Mouse (Mus musculus) CH12.LX (cell line): ENCODE data around the gene Gstp2.

Experiments
- CTCF ChIP-seq, 2 experiments: IDR thresholded peaks in 1 of 2; conservative IDR thresholded peaks in 1 of 2; 2 replicates each; pipeline ENCODE4 v1.5.1; 2011 to 2012; ENCODE audit warnings: low read depth in 2 of 2, low read length in 2 of 2, improper control_type of control experiment in 1 of 2, inconsistent platforms in 1 of 2, mild to moderate bottlenecking in 1 of 2, moderate library complexity in 1 of 2
- ETS1 ChIP-seq: conservative IDR thresholded peaks from 2 replicates; pipeline ENCODE4 v1.6.1; 2012; ENCODE audit warnings: low read depth, mild to moderate bottlenecking, inconsistent platforms, low read length, improper control_type of control experiment, moderate library complexity
- MAFK ChIP-seq: IDR thresholded peaks from 2 replicates; pipeline ENCODE4 v1.6.1; 2011; ENCODE audit warnings: low read length, improper control_type of control experiment; ENCODE audit not compliant: insufficient replicate concordance
- MXI1 ChIP-seq: IDR thresholded peaks from 2 replicates; pipeline ENCODE4 v1.6.1; 2011; ENCODE audit warnings: mild to moderate bottlenecking, low read depth, low read length, improper control_type of control experiment
- POLR2A ChIP-seq: IDR thresholded peaks from 2 replicates; pipeline ENCODE4 v1.6.1; 2011; ENCODE audit warnings: low read depth, mild to moderate bottlenecking, improper control_type of control experiment, low read length
- UBTF ChIP-seq: IDR thresholded peaks from 2 replicates; pipeline ENCODE4 v1.6.1; 2012; ENCODE audit warnings: low read depth, mild to moderate bottlenecking, inconsistent platforms, low read length, improper control_type of control experiment, moderate library complexity
- ZNF384 ChIP-seq: IDR thresholded peaks from 2 replicates; pipeline ENCODE4 v1.6.1; 2012; ENCODE audit warnings: low read depth, low read length, improper control_type of control experiment, inconsistent platforms

DNA sequence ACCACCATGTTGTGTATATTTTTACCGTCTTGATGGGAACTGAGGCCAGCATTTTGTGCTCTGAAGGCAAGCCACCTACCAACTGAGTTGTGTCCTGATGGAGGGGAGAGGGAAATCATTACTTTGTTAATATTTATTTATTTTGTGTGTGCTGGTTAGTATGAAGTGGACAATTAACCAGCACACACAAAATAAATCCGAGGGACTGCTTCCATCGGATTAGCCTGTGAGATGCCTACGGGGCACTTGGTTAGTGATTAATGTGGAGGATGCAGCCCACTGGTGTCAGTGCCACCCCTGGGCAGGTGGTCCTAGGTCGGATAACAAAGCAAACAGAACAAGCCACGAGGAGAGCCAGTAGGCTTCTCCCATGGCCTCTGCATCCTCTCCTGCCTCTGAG lies 50.9 kb downstream of the Gstp2 start:
- TF ChIP-seq UBTF (no peak), MAFK (no peak), POLR2A (no peak), MXI1 (no peak), ETS1 (no peak), ZNF384 (no peak), CTCF (conservative IDR thresholded peaks at IDR 0.05 in 1 of 2, IDR thresholded peaks at IDR 0.05 in 1 of 2; ENCODE audit: low read depth in 2 of 2, low read length in 2 of 2) (no peak)
